Mouse (Mus musculus) midbrain, postnatal 0 days (tissue): ENCODE results near the gene Npff. TPM values are rescaled to one million over a fixed set of nuclear protein-coding genes. Genes with fewer than 3 reads are reported as not detected.

ENCODE experiments used
- ATAC-seq: fragments of 200-750 bp; cut with Nextera tagmentation; 2 replicates; pipeline ENCODE4 v1.8.0; 2017; ENCODE audit warnings: moderate number of reproducible peaks, mild to moderate bottlenecking, moderate TSS enrichment, moderate library complexity; ENCODE audit not compliant: low FRiP score
- DNase-seq: peaks from one replicate; pipeline ENCODE4 v3.0.0-alpha.2; 2015; ENCODE audit warnings: low spot score
- H3K27ac ChIP-seq: fragments of 300-500 bp; sonication (generic); 2 replicates; pipeline ENCODE4 v1.5.1; 2014; ENCODE audit warnings: low read depth, mild to moderate bottlenecking, low read length, mixed read lengths
- H3K27me3 ChIP-seq: fragments of 300-500 bp; sonication (generic); 2 replicates; pipeline ENCODE4 v1.6.1; 2014; ENCODE audit warnings: low read length, control low read depth, mixed read lengths; ENCODE audit not compliant: insufficient read depth
- H3K36me3 ChIP-seq: fragments of 300-500 bp; sonication (generic); 2 replicates; pipeline ENCODE4 v1.6.1; 2014; ENCODE audit warnings: low read length, control low read depth, mixed read lengths; ENCODE audit not compliant: insufficient read depth
- H3K4me1 ChIP-seq: fragments of 300-500 bp; sonication (generic); 2 replicates; pipeline ENCODE4 v1.6.1; 2014; ENCODE audit warnings: mild to moderate bottlenecking, control low read depth, antibody characterized with exemption, low read length, mixed read lengths; ENCODE audit not compliant: insufficient read depth
- H3K4me2 ChIP-seq: fragments of 300-500 bp; sonication (generic); 2 replicates; pipeline ENCODE4 v1.6.1; 2014; ENCODE audit warnings: low read depth, mild to moderate bottlenecking, low read length, mixed read lengths; ENCODE audit not compliant: poor library complexity, severe bottlenecking
- H3K4me3 ChIP-seq: fragments of 300-500 bp; sonication (generic); 2 replicates; pipeline ENCODE4 v1.5.1; 2014; ENCODE audit warnings: low read depth, mild to moderate bottlenecking, low read length, moderate library complexity
- H3K9ac ChIP-seq: fragments of 300-500 bp; sonication (generic); replicated peaks from 2 replicates; pipeline ENCODE4 v1.6.1; 2014; ENCODE audit warnings: mild to moderate bottlenecking, low read length, moderate library complexity, mixed read lengths; ENCODE audit not compliant: poor library complexity, severe bottlenecking
- H3K9me3 ChIP-seq: fragments of 300-500 bp; sonication (generic); 2 replicates; pipeline ENCODE4 v1.6.1; 2016; ENCODE audit warnings: low read length, control low read depth
- CTCF ChIP-seq: IDR thresholded peaks from 2 replicates; pipeline ENCODE4 v1.5.1; 2016; ENCODE audit warnings: antibody characterized with exemption, mild to moderate bottlenecking
- WGBS: fragments of 180-500 bp; shearing (Covaris S2); extraction: QIAGEN DNeasy Blood & Tissue Kit; methylation state at CpG from one replicate; pipeline ENCODE4 v1.1.7; 2014; 5-methylcytosine and 5-hydroxymethylcytosine counted together
- polyA plus RNA-seq: library from polyadenylated mRNA; unstranded; fragments of >200 nt; fragmentation: Nextera tagmentation; extraction: Ambion mirVana; gene quantifications from 2 replicates; pipeline ENCODE4 v1.2.1, GENCODE M21; 2015
- total RNA-seq: library from RNA; depleted of rRNA; stranded (reverse); fragments of >200 nt; gene quantifications from 2 replicates; pipeline ENCODE4 v1.2.3, GENCODE M21; 2014

The Npff gene
- total and polyA plus RNA-seq, 2 experiments from 2014 or later: 1.3 to 2.6 TPM

DNA sequence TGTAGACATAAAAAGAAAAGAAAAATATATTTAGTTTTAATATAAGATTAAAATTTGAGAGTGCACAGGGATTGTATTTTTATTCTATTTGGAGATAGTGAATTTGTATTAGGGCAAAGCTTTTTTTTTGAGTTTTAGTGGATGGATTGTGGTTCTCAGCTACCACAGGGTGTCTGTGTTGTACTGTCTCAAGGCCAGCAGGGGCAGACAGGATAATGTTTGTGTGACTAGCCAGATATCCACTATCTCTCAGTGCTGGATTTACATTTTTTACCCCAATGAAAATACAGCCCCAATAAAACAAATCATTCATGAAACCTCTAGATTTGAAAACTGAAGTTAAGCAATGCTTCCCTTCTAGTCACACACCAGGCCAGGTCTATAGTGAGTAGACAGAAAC lies 32.8 kb upstream of the Npff start:
- no peaks in the 10 kb centered on the region for H3K9me3 ChIP-seq
- no peak overlapping the region for H3K27ac ChIP-seq
- no peaks in the 10 kb centered on the region for H3K4me1 ChIP-seq
- peaks cover 7% of the 10 kb centered on the region; the same call in 1 of the 2 replicates for H3K36me3 ChIP-seq
- no peak overlapping the region for H3K9ac ChIP-seq
- no peaks in the 10 kb centered on the region for H3K27me3 ChIP-seq
- DNase-seq (peak; percentile 24), ATAC-seq (no peak)
- TF ChIP-seq CTCF: peak; percentile 63
- H3K4me2 ChIP-seq: no peak overlapping the region
- H3K4me3 ChIP-seq: no peak overlapping the region

- no peak overlapping the region for H3K9ac ChIP-seq
- 92% methylated on average over 1 of the region's 1 CpGs for WGBS
- TF ChIP-seq CTCF: no peak
- H3K9me3 ChIP-seq: no peaks in the 10 kb centered on the region
- H3K36me3 ChIP-seq: peaks cover 10% of the 10 kb centered on the region; the same call in 1 of the 2 replicates
- H3K27ac ChIP-seq: no peak overlapping the region
- H3K4me2 ChIP-seq: no peak overlapping the region
- ATAC-seq: no peak
- no peaks in the 10 kb centered on the region for H3K27me3 ChIP-seq
- H3K4me3 ChIP-seq: no peak overlapping the region
- no peak for DNase-seq
- no peaks in the 10 kb centered on the region for H3K4me1 ChIP-seq
Measured at GRCm38 (mm10) chr15:102555581-102555980, 30.8 kb upstream of the Npff start.

GRCm38 (mm10) chr15:102552599-102552998 lies 27.9 kb upstream of the Npff start:
- no peaks in the 10 kb centered on the region for H3K27me3 ChIP-seq
- no peaks in the 10 kb centered on the region for H3K4me1 ChIP-seq
- H3K4me2 ChIP-seq: no peak overlapping the region
- no peak for TF ChIP-seq CTCF
- ATAC-seq (no peak), DNase-seq (no peak)
- H3K27ac ChIP-seq: no peak overlapping the region
- H3K36me3 ChIP-seq: peaks cover 13% of the 10 kb centered on the region
- no peaks in the 10 kb centered on the region for H3K9me3 ChIP-seq
- WGBS: 98% methylated on average over 5 of the region's 5 CpGs
- no peak overlapping the region for H3K9ac ChIP-seq
- no peak overlapping the region for H3K4me3 ChIP-seq

GRCm38 (mm10) chr15:102547478-102547877 lies 22.7 kb upstream of the Npff start:
- 83% methylated on average over 3 of the region's 3 CpGs for WGBS
- no peaks in the 10 kb centered on the region for H3K9me3 ChIP-seq
- ATAC-seq: no peak
- TF ChIP-seq CTCF: no peak
- no peak overlapping the region; the same call in 1 of the 2 replicates for H3K27ac ChIP-seq
- no peak overlapping the region for H3K4me2 ChIP-seq
- no peak overlapping the region for H3K9ac ChIP-seq
- no peak overlapping the region for H3K4me3 ChIP-seq
- H3K27me3 ChIP-seq: no peaks in the 10 kb centered on the region
- H3K4me1 ChIP-seq: no peaks in the 10 kb centered on the region
- DNase-seq: peak; percentile 90
- peaks cover 24% of the 10 kb centered on the region for H3K36me3 ChIP-seq

DNA sequence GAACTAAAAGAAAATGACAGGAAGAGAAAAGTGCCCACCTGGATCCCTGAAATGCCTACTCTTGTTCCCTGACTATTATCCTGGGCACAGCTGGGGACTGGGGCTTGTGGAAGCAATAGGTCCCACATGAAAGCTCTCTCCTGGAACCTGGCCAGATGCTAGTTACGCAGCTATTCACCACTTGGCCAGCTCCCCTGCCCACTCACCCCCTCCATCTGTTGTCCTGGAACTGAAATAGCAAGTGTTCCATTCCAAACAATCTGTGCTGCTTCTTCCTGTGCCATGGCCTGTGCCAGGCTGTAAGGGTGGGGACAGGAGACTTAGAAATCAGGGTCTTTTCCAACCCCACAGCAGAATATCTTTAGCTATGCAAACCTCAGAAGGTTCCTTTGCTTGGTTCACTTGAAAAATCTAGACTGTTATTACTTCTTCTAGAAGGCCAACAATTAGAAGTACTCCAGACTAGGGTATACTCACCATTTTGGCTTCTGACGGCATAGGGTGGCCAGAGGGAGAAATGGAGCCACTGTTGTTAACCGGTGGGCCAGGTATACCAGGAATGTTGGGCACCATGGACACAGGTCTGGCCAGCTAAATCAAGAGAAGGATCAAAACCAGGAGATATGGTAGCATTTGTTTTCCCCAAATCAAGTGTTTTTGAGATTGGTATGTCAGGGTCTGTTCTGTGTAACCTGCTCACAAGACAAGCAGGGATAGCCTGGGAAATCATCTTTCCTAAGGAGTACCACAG lies 22.1 kb upstream of the Npff start:
- Histone ChIP-seq H3K27me3 (no peaks in the 10 kb centered on the region), H3K27ac (peak overlapping the region; percentile 7; the same call in 1 of the 2 replicates), H3K9ac (no peak overlapping the region), H3K4me1 (no peaks in the 10 kb centered on the region), H3K4me3 (no peak overlapping the region), H3K36me3 (peaks cover 21% of the 10 kb centered on the region), H3K4me2 (no peak overlapping the region), H3K9me3 (no peaks in the 10 kb centered on the region)
- ATAC-seq: no peak
- WGBS: 74% methylated on average over 3 of the region's 3 CpGs
- no peak for TF ChIP-seq CTCF
- DNase-seq: peak; percentile 91

DNA sequence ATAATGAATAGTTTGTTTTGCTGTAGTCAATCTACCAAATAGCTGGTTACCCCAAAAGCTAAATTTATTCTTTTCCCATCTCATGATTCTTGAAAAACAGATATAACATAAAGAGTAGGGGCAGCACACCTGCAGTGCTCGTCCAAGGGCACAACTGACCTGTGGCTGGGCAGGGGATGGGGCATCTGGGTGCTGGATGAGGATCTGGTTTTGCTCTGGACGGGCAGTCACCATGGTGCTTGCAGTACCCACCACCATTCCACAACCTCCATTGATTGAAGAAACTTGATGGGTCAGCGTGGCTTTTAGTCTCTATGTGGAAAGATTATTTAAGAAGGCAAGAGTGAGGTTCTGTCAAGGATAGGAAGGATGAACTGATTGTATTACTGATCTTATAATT lies 21.5 kb upstream of the Npff start:
- DNase-seq (no peak), ATAC-seq (no peak)
- Histone ChIP-seq H3K27ac (no peak overlapping the region), H3K36me3 (peaks cover 21% of the 10 kb centered on the region), H3K4me1 (no peaks in the 10 kb centered on the region), H3K9me3 (no peaks in the 10 kb centered on the region), H3K27me3 (no peaks in the 10 kb centered on the region), H3K9ac (no peak overlapping the region), H3K4me3 (no peak overlapping the region), H3K4me2 (no peak overlapping the region)
- 84% methylated on average over 3 of the region's 3 CpGs for WGBS
- TF ChIP-seq CTCF: no peak
